8 mouse cellular contexts compared by ENCODE assay signal in genomic region chr17:71285929-71286328, GRCm38 (mm10). TPM values are rescaled to one million over a fixed set of nuclear protein-coding genes. Genes with fewer than 3 reads are reported as not detected.
DNase-seq lines count a peak whose midpoint lies in the region; ATAC-seq and TF ChIP-seq lines count a peak whose summit lies in the region.

No protein-coding gene starts in this region.

- H3K4me2 ChIP-seq in embryonic facial prominence, embryonic 15.5 days (replicated peaks): no peak overlapping the region
- H3K4me2 ChIP-seq in heart, postnatal 0 days (ENCODE audit: low read depth, low read length): no peak overlapping the region
- no peak overlapping the region for H3K4me2 ChIP-seq in liver, embryonic 16.5 days (ENCODE audit: low read depth, low read length)

- H3K27ac ChIP-seq in embryonic facial prominence, embryonic 15.5 days (replicated peaks): no peak overlapping the region
- H3K27ac ChIP-seq in heart, postnatal 0 days (ENCODE audit: low read depth): peak overlapping the region; percentile 73
- H3K27ac ChIP-seq in liver, embryonic 16.5 days (ENCODE audit: low read length): peak overlapping the region; percentile 71

- H3K9ac ChIP-seq in embryonic facial prominence, embryonic 15.5 days: no peak overlapping the region
- H3K9ac ChIP-seq in heart, postnatal 0 days (replicated peaks; ENCODE audit: low read depth, low read length): no peak overlapping the region
- peak overlapping the region; percentile 26 for H3K9ac ChIP-seq in liver, embryonic 16.5 days (ENCODE audit: low read depth, low read length)

- no peaks in the 10 kb centered on the region for H3K27me3 ChIP-seq in embryonic facial prominence, embryonic 15.5 days
- no peaks in the 10 kb centered on the region for H3K27me3 ChIP-seq in heart, postnatal 0 days (ENCODE audit: control insufficient read depth, insufficient read depth, low read length)
- no peaks in the 10 kb centered on the region for H3K27me3 ChIP-seq in liver, embryonic 16.5 days (ENCODE audit: control insufficient read depth, insufficient read depth, low read depth, low read length)

- peak; percentile 41 for TF ChIP-seq CTCF in heart, postnatal 0 days (IDR thresholded peaks at IDR 0.05; ENCODE audit: low read depth)

- peak; percentile 16 to 64 for DNase-seq in adrenal gland, adult (ENCODE audit: inconsistent age in 2 of 2, low spot score in 1 of 2)
- DNase-seq in adrenal gland, adult 18-20 months (ENCODE audit: low spot score in 2 of 2): no peak
- peak; percentile 91 for DNase-seq in heart, postnatal 0 days (ENCODE audit: low spot score)
- DNase-seq in spleen, postnatal 36 days (ENCODE audit: low spot score in 2 of 2): no peak
- DNase-seq in right cerebral cortex, adult 2 months (ENCODE audit: low spot score in 2 of 2): no peak
- no peak for DNase-seq in left cerebral cortex, postnatal 25 days (ENCODE audit: low spot score in 2 of 2)

- intact Hi-C loops in left cerebral cortex, postnatal 25 days (cut with DNase I): no loop called here

- no peak overlapping the region for H3K4me3 ChIP-seq in embryonic facial prominence, embryonic 15.5 days (replicated peaks)
- no peak overlapping the region for H3K4me3 ChIP-seq in heart, postnatal 0 days (ENCODE audit: low read depth, low read length)
- no peak overlapping the region for H3K4me3 ChIP-seq in liver, embryonic 16.5 days (ENCODE audit: low read depth, low read length)

- ATAC-seq in embryonic facial prominence, embryonic 15.5 days (ENCODE audit: insufficient number of reproducible peaks, low FRiP score, low TSS enrichment, low read depth): 0 out of 2 replicates have a peak, but pooled peaks have one; percentile 35
- peak; percentile 94 for ATAC-seq in heart, postnatal 0 days (ENCODE audit: insufficient read depth, low read depth)
- ATAC-seq in liver, embryonic 16.5 days (ENCODE audit: low read depth): peak; percentile 57

- no peaks in the 10 kb centered on the region for H3K36me3 ChIP-seq in embryonic facial prominence, embryonic 15.5 days
- no peaks in the 10 kb centered on the region for H3K36me3 ChIP-seq in heart, postnatal 0 days (replicated peaks; ENCODE audit: control insufficient read depth, insufficient read depth, low read length)
- H3K36me3 ChIP-seq in liver, embryonic 16.5 days (ENCODE audit: control insufficient read depth, insufficient read depth): no peaks in the 10 kb centered on the region

- WGBS in embryonic facial prominence, embryonic 15.5 days: 78% methylated on average over 6 of the region's 6 CpGs
- 19% methylated on average over 6 of the region's 6 CpGs for WGBS in heart, postnatal 0 days
- WGBS in liver, embryonic 16.5 days (ENCODE audit: insufficient replicate concordance): 29% methylated on average over 6 of the region's 6 CpGs

- no peaks in the 10 kb centered on the region for H3K9me3 ChIP-seq in embryonic facial prominence, embryonic 15.5 days (replicated peaks)
- H3K9me3 ChIP-seq in heart, postnatal 0 days (replicated peaks; ENCODE audit: control insufficient read depth, low read length): no peaks in the 10 kb centered on the region
- no peaks in the 10 kb centered on the region for H3K9me3 ChIP-seq in liver, embryonic 16.5 days (replicated peaks; ENCODE audit: control insufficient read depth, low read length)

- H3K4me1 ChIP-seq in embryonic facial prominence, embryonic 15.5 days: peaks cover 27% of the 10 kb centered on the region
- H3K4me1 ChIP-seq in heart, postnatal 0 days (ENCODE audit: control insufficient read depth, insufficient read depth): peaks cover 64% of the 10 kb centered on the region
- peaks cover 58% of the 10 kb centered on the region for H3K4me1 ChIP-seq in liver, embryonic 16.5 days (ENCODE audit: control insufficient read depth, low read depth, low read length)

- TF ChIP-seq EP300 in heart, postnatal 0 days (IDR thresholded peaks at IDR 0.05; ENCODE audit: low read depth): peak; percentile 82; the same call in 1 of the 2 replicates

RNA-seq across cellular contexts. Expression of gene Emilin2, which starts 25.8 kb away (rescaled TPM):
- total RNA-seq in adrenal gland, adult 18-20 months (2021): 10 to 100 TPM in 1 of 2 experiments, 1 to 10 TPM in 1; 4.8 to 11.4 TPM
- 26.3 and 31.7 TPM in 2 replicates for polyA plus RNA-seq in embryonic facial prominence, embryonic 15.5 days (2015; fragmentation: Nextera tagmentation; extraction: Ambion mirVana)
- total RNA-seq in heart, postnatal 0 days (2014; rRNA removed; ENCODE audit: low replicate concordance): 86.4 and 107 TPM in 2 replicates
- polyA plus RNA-seq in heart, postnatal 0 days (2015; fragmentation: Nextera tagmentation; extraction: Ambion mirVana): 58.5 and 65.3 TPM in 2 replicates
- 18.5 and 20.0 TPM in 2 replicates for polyA plus RNA-seq in liver, embryonic 16.5 days (2015; fragmentation: Nextera tagmentation; extraction: Ambion mirVana)
- total RNA-seq in left cerebral cortex, postnatal 25 days (2021): 1 to 10 TPM; 1.9 to 2.5 TPM

Comparison
In these comparisons a context has a peak if more than half of its experiments do, and no peak if none do; other contexts are left out.
1. DNase-seq: peak in adrenal gland, adult (2 of 2) and heart, postnatal 0 days (single experiment); none in adrenal gland, adult 18-20 months (0 of 2), spleen, postnatal 36 days (0 of 2), right cerebral cortex, adult 2 months (0 of 2) and left cerebral cortex, postnatal 25 days (0 of 2).
2. ATAC-seq: peak in every context shown above with its lines; median percentile 94 in heart, postnatal 0 days; 57 in liver, embryonic 16.5 days; 35 in embryonic facial prominence, embryonic 15.5 days.